ENCODE assay signal across 9 mouse cellular contexts in genomic region chr3:122728852-122729600, GRCm38 (mm10). TPM values are rescaled to one million over a fixed set of nuclear protein-coding genes. Genes with fewer than 3 reads are reported as not detected.
DNase-seq lines count a peak whose midpoint lies in the region; ATAC-seq and TF ChIP-seq lines count a peak whose summit lies in the region.
"Had no signal": no experiment of that assay in that cellular context is flagged by ENCODE, and none has a peak within 500 bp of the region (broad histone marks: within the 10 kb centered on the region; RNA-seq: fewer than 3 reads in every experiment).

Pde5a (plus strand) TSS chr3:122728947.

- peak; percentile 81 for TF ChIP-seq CTCF in kidney, postnatal 0 days (IDR thresholded peaks at IDR 0.05; ENCODE audit: low read depth)

- no peaks in the 10 kb centered on the region for H3K36me3 ChIP-seq in forebrain, embryonic 11.5 days (ENCODE audit: control insufficient read depth, insufficient read depth, low read length)
- no peaks in the 10 kb centered on the region for H3K36me3 ChIP-seq in heart, embryonic 15.5 days
- no peaks in the 10 kb centered on the region for H3K36me3 ChIP-seq in kidney, postnatal 0 days (ENCODE audit: insufficient read depth, low read length)
- no peaks in the 10 kb centered on the region for H3K36me3 ChIP-seq in liver, embryonic 15.5 days (replicated peaks)
- H3K36me3 ChIP-seq in stomach, embryonic 14.5 days (ENCODE audit: control insufficient read depth, insufficient read depth, low read length), result no peaks in the 10 kb centered on the region
- H3K36me3 ChIP-seq: G1E had no signal

- no peaks in the 10 kb centered on the region for H3K9me3 ChIP-seq in forebrain, embryonic 11.5 days (ENCODE audit: control insufficient read depth, low read length)
- no peaks in the 10 kb centered on the region for H3K9me3 ChIP-seq in heart, embryonic 15.5 days (replicated peaks)
- no peaks in the 10 kb centered on the region for H3K9me3 ChIP-seq in kidney, postnatal 0 days (replicated peaks; ENCODE audit: low read length)
- no peaks in the 10 kb centered on the region for H3K9me3 ChIP-seq in liver, embryonic 15.5 days (replicated peaks)
- H3K9me3 ChIP-seq in stomach, embryonic 14.5 days (ENCODE audit: control insufficient read depth, low read depth, low read length), result no peaks in the 10 kb centered on the region

- H3K27me3 ChIP-seq in forebrain, embryonic 11.5 days (ENCODE audit: control insufficient read depth, insufficient read depth, low read length), result no peaks in the 10 kb centered on the region
- no peaks in the 10 kb centered on the region for H3K27me3 ChIP-seq in heart, embryonic 15.5 days
- no peaks in the 10 kb centered on the region for H3K27me3 ChIP-seq in kidney, postnatal 0 days (ENCODE audit: insufficient read depth, low read length)
- H3K27me3 ChIP-seq in liver, embryonic 15.5 days, result peaks cover 42% of the 10 kb centered on the region
- H3K27me3 ChIP-seq in stomach, embryonic 14.5 days (ENCODE audit: control insufficient read depth, insufficient read depth, low read length), result no peaks in the 10 kb centered on the region

- peak; percentile 76 to 78 for DNase-seq in B cell, adult 2 months
- peak; percentile 61 for DNase-seq in brain, adult 2 months (ENCODE audit: low read depth, low spot score)
- DNase-seq in forebrain, embryonic 11.5 days (ENCODE audit: low spot score), result peak; percentile 93
- peak; percentile 89 for DNase-seq in kidney, postnatal 0 days (ENCODE audit: low spot score)
- DNase-seq in neural tube, embryonic 10.5 days (ENCODE audit: extremely low spot score, low spot score), result peak; percentile 89

- peaks cover 2% of the 10 kb centered on the region; the same call in 1 of the 2 replicates for H3K4me1 ChIP-seq in forebrain, embryonic 11.5 days (replicated peaks; ENCODE audit: control insufficient read depth, insufficient read depth, low read length)
- H3K4me1 ChIP-seq in heart, embryonic 15.5 days (replicated peaks), result 0 out of 2 replicates have a peak, but pooled peaks cover 3% of the 10 kb centered on the region
- no peaks in the 10 kb centered on the region for H3K4me1 ChIP-seq in kidney, postnatal 0 days (replicated peaks; ENCODE audit: insufficient read depth, low read length)
- peaks cover 10% of the 10 kb centered on the region; the same call in 1 of the 2 replicates for H3K4me1 ChIP-seq in liver, embryonic 15.5 days (replicated peaks)
- H3K4me1 ChIP-seq in stomach, embryonic 14.5 days (ENCODE audit: control insufficient read depth, insufficient read depth, low read length), result 0 out of 2 replicates have a peak, but pooled peaks cover 2% of the 10 kb centered on the region

- ATAC-seq in forebrain, embryonic 11.5 days (replicated peaks; ENCODE audit: low FRiP score), result peak; percentile 74
- ATAC-seq in heart, embryonic 15.5 days (replicated peaks; ENCODE audit: insufficient number of reproducible peaks, insufficient read depth, low FRiP score, low read depth), result peak; percentile 33
- ATAC-seq in kidney, postnatal 0 days (replicated peaks; ENCODE audit: low FRiP score, low read depth), result peak; percentile 72
- ATAC-seq in liver, embryonic 15.5 days (ENCODE audit: insufficient read depth), result peak; percentile 20; the same call in 1 of the 2 replicates
- peak; percentile 65 for ATAC-seq in stomach, embryonic 14.5 days (ENCODE audit: insufficient number of reproducible peaks, insufficient read depth, low FRiP score, low read depth)

- peak within 1 kb of the TSS; percentile 78 for H3K27ac ChIP-seq in forebrain, embryonic 11.5 days (ENCODE audit: low read depth, low read length)
- H3K27ac ChIP-seq in heart, embryonic 15.5 days, result peak within 1 kb of the TSS; percentile 92
- peak within 1 kb of the TSS; percentile 91 for H3K27ac ChIP-seq in kidney, postnatal 0 days
- peak within 1 kb of the TSS; percentile 51 for H3K27ac ChIP-seq in liver, embryonic 15.5 days (replicated peaks)
- peak within 1 kb of the TSS; percentile 100 for H3K27ac ChIP-seq in stomach, embryonic 14.5 days (ENCODE audit: low read length)

- H3K4me2 ChIP-seq in forebrain, embryonic 11.5 days (ENCODE audit: low read depth, low read length, severe bottlenecking), result peak within 1 kb of the TSS; percentile 85
- H3K4me2 ChIP-seq in heart, embryonic 15.5 days, result peak within 1 kb of the TSS; percentile 92
- peak within 1 kb of the TSS; percentile 82 for H3K4me2 ChIP-seq in kidney, postnatal 0 days (ENCODE audit: low read length)
- H3K4me2 ChIP-seq in liver, embryonic 15.5 days, result peak within 1 kb of the TSS; percentile 80
- H3K4me2 ChIP-seq in stomach, embryonic 14.5 days (replicated peaks; ENCODE audit: low read depth, low read length), result peak within 1 kb of the TSS; percentile 45

- H3K9ac ChIP-seq in forebrain, embryonic 11.5 days (ENCODE audit: low read length), result peak within 1 kb of the TSS; percentile 88
- H3K9ac ChIP-seq in heart, embryonic 15.5 days, result peak within 1 kb of the TSS; percentile 86
- peak within 1 kb of the TSS; percentile 80 for H3K9ac ChIP-seq in kidney, postnatal 0 days (ENCODE audit: low read depth, low read length)
- peak within 1 kb of the TSS; percentile 21; the same call in 1 of the 2 replicates for H3K9ac ChIP-seq in liver, embryonic 15.5 days
- H3K9ac ChIP-seq in stomach, embryonic 14.5 days (replicated peaks; ENCODE audit: low read depth, low read length), result peak within 1 kb of the TSS; percentile 89

- WGBS in forebrain, embryonic 11.5 days, result under 1% methylated on average over 49 of the region's 49 CpGs
- under 1% methylated on average over 49 of the region's 49 CpGs for WGBS in heart, embryonic 15.5 days
- WGBS in kidney, postnatal 0 days, result 0% methylated on average over 49 of the region's 49 CpGs
- under 1% methylated on average over 49 of the region's 49 CpGs for WGBS in liver, embryonic 15.5 days (ENCODE audit: insufficient replicate concordance)
- WGBS in stomach, embryonic 14.5 days, result 1% methylated on average over 49 of the region's 49 CpGs

- H3K4me3 ChIP-seq in forebrain, embryonic 11.5 days (ENCODE audit: low read depth, low read length), result peak within 1 kb of the TSS; percentile 68
- peak within 1 kb of the TSS; percentile 78 for H3K4me3 ChIP-seq in heart, embryonic 15.5 days
- H3K4me3 ChIP-seq in kidney, postnatal 0 days (replicated peaks; ENCODE audit: low read depth, low read length), result peak within 1 kb of the TSS; percentile 81
- H3K4me3 ChIP-seq in liver, embryonic 15.5 days (replicated peaks), result peak within 1 kb of the TSS; percentile 60
- peak within 1 kb of the TSS; percentile 87 for H3K4me3 ChIP-seq in stomach, embryonic 14.5 days (ENCODE audit: low read depth, low read length)

RNA-seq across cellular contexts. Expression of gene Pde5a, which starts in this region (rescaled TPM):
- polyA plus RNA-seq in forebrain, embryonic 11.5 days (2014; fragmentation: Nextera tagmentation; extraction: Ambion mirVana), result 5.3 and 5.5 TPM in 2 replicates
- polyA plus RNA-seq in heart, embryonic 15.5 days (2015; fragmentation: Nextera tagmentation; extraction: Ambion mirVana), result 2.6 and 3.9 TPM in 2 replicates
- 3.1 and 3.7 TPM in 2 replicates for polyA plus RNA-seq in kidney, postnatal 0 days (2015; fragmentation: Nextera tagmentation; extraction: Ambion mirVana)
- polyA plus RNA-seq in liver, embryonic 15.5 days (2015; fragmentation: Nextera tagmentation; extraction: Ambion mirVana), result 0.99 and 1.2 TPM in 2 replicates
- polyA plus RNA-seq in stomach, embryonic 14.5 days (2014; fragmentation: Nextera tagmentation; extraction: Ambion mirVana), result 56.3 and 60.0 TPM in 2 replicates
- polyA plus RNA-seq: G1E had no signal

Comparison
In these comparisons a context has a peak if more than half of its experiments do, and no peak if none do; other contexts are left out.
1. Peak in every context shown above with its lines: DNase-seq, ATAC-seq, H3K4me3 ChIP-seq and H3K27ac ChIP-seq.
2. ATAC-seq: peak in every context shown above with its lines; median percentile 74 in forebrain, embryonic 11.5 days; 72 in kidney, postnatal 0 days; 65 in stomach, embryonic 14.5 days; 33 in heart, embryonic 15.5 days; 20 in liver, embryonic 15.5 days.
3. H3K9ac ChIP-seq: peak in every context shown above with its lines; median percentile 89 in stomach, embryonic 14.5 days; 88 in forebrain, embryonic 11.5 days; 86 in heart, embryonic 15.5 days; 80 in kidney, postnatal 0 days; 21 in liver, embryonic 15.5 days.